Mouse (Mus musculus) 3T3-L1 (cell line): ENCODE results near the gene Pkd1l3.

Source experiments
- DNase-seq: peaks from one replicate; pipeline ENCODE4 v3.0.0-alpha.2; 2015; ENCODE audit warnings: low read depth, low spot score

Gene Pkd1l3

GRCm38 (mm10) chr8:109697754-109698153 is 83.4 kb downstream of the Pkd1l3 start:
- no peak for DNase-seq

- DNase-seq: no peak
Observed at GRCm38 (mm10) chr8:109698477-109698876, 84.2 kb downstream of the Pkd1l3 start.

DNA sequence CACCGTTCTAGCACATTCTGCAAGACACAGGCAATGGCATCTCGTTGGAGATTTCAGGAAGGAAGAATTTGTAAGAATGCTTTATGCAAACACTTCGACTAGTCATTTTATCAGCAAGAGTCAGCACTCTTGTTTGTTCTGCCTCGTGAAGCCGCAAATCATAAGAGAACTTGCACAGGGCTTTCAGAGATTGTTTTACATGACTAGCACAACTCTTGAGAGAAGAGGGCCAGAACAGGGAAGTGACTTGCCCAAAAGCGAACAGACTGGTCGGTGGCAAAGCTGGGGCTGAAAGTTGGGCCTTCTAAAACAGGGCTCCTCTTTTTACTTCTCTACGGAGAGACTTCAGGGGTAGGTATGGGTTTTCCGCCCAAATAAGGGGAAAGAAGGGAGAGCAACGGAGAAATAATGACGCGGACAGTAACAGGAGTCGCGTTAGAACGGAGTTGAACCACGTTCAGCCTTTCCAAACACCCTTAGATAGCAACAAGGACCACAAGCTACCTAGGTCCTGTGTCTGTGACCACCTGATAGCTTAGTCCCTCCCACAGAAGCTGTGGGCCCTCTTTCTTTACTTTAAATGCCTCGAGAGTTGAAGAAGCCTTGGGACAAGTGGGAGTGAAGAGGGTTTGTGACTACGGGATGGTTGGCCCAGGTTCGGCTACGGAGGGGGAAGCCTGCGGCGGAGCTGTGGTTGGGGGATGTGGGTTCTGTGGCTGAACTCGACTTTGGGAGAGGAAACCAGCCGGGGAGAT is 90.4 kb downstream of the Pkd1l3 start:
- DNase-seq: no peak

DNA sequence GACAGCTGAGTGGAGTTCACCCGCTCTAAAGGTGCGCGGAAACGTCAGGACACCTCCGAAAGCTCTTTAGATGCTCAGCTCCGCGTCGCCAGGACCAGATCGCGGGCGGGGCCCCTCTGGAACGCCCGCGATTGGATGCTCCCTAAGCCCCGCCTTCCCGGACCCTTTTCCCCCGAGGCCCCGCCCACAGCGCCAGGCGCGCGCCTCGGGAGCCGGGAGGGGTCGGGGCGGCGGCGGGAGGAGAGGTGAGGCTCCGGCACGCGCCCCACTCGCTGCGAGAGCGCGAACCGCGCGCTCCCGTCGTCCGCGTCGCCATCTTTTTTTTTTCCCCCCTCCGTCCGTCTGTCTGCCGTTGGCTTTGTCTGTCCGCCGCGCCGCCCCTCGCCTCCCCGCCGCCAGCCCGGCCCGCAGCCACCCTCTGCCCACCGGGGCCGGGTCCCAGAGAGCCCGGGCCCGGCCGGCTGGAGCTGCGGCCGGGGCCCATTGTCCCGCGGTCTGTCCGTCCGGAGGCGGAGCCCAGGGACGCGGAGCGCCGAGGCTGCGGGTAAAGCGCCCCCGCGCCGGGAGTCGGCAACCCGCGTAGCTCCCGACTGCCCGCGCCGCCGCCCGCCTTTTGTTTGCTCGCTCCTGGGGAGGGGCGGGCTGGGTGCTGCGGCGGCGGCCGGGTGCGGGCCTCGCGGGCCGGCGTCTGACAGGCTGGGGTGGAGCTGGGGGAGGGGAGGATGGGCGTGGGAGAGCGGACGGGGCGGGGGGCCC is 91.2 kb downstream of the Pkd1l3 start, which contains the start of gene Zfp821:
Gene Zfp821 (plus strand): TSS at position 227 of the 756 bp plus-strand sequence.
- DNase-seq: peak; percentile 87

DNA sequence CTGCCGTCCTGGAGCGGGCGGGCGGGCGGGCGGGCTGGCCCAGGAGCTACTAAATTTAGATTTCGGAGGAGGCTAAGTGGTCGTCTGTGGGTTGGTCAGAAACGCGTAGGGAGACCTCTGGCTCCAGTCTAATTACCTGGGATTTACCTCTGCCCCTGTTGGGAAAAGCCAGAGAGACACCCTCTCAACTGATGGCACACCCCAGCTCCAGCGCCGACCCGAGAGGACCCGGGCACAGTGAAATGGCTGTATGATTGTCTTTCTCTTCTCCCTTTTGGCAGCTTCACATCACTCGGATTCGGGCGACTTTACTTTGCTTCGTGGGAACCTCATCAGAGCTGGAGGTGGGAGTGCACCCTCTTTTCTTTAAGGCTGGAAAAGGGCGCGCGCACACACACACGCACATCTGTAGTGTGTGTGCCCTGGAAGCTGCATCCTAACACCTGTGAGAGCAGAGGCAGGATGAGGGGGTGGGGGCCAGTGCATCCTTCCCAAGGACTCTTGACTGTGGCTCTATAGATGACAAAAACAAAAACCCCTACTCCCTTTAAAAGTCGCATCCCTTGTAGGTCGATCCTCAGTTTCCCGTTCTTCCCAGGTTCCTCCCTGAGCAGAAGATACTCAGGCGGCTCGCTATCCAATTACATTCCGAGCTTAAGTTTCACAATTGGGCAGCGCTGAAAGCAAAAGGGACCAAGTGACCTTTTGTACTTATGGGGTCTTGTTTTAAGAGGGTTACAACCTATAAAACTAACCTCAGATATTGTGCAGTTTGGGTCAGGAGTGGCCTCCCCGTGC is 92.0 kb downstream of the Pkd1l3 start:
- peak; percentile 35 for DNase-seq

- DNase-seq: peak; percentile 86
Observed at GRCm38 (mm10) chr8:109706874-109707237, 92.5 kb downstream of the Pkd1l3 start.

- no peak for DNase-seq
Observed at GRCm38 (mm10) chr8:109707921-109708320, 93.6 kb downstream of the Pkd1l3 start.

GRCm38 (mm10) chr8:109712521-109712920 is 98.2 kb downstream of the Pkd1l3 start:
- DNase-seq: no peak

DNA sequence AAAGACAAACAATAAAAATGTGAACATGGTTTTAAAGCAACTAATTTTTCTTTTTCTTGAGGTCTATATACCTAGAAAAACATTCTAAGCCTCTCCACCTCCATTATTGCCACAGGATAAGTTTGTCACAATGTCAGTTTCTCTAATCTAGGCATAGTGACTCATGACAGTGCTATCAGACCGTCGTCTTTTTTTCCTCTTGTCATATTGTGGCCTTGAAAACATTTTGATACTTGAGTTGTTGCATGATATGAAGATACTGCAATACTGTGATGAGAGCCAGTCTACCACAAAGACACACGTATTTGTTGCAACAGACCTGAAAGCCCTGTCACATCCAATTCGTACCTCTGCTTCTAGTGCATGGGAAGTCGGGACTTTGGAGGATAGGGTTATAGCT is 100.6 kb downstream of the Pkd1l3 start:
- no peak for DNase-seq
